Mouse (Mus musculus) liver, embryonic 14 days (tissue): ENCODE results near the gene Vmn1r191. TPM values are rescaled to one million over a fixed set of nuclear protein-coding genes. Genes with fewer than 3 reads are reported as not detected.

Experiments used
- polyA plus RNA-seq: library from polyadenylated mRNA; depleted of rRNA; stranded (reverse); fragments of >200 nt; gene quantifications from 2 replicates; pipeline ENCODE4 v1.2.3, GENCODE M21; 2012; rRNA removed

The Vmn1r191 gene
- not detected in 2 replicates for polyA plus RNA-seq

GRCm38 (mm10) chr13:22183869-22184268 is at the start of gene Vmn1r191:
Gene Vmn1r191 (minus strand): TSS chr13:22183969.

GRCm38 (mm10) chr13:22223060-22223459 is 39.3 kb upstream of the Vmn1r191 start, which contains the start of gene Vmn1r193:
Gene Vmn1r193 (minus strand): TSS chr13:22223160.

DNA sequence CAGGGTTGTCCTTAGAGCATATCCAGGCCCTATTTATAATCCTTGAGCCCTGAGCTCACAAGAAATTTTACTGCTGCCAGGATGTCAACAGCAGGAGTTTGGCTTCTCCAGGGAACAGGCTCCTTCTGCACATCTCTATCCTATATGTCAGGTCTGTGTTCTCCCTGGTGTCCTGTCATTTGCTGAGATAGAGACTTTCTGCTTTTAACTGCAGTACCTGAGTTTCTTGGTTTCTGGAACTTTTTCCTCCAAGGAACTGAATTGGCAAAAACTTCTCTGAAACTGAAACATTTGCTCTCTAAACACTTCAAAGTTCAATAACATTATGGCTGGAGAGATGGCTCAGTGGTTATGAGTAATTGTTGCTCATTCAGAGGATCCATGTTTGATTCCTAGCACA is 7.3 kb upstream of the Vmn1r191 start, which contains the start of gene Vmn1r192:
Vmn1r192 (minus strand) TSS at position 101 of the 400 bp plus-strand sequence.

Other genes starting within 250 kb of the Vmn1r191 start
- gene Zfp184, start 238.9 kb downstream of the Vmn1r191 start, polyA plus RNA-seq = 0.38 and 0.40 TPM in 2 replicates
- not detected in 2 replicates for gene Pom121l2, start 202.8 kb downstream of the Vmn1r191 start, polyA plus RNA-seq
- 0.35 and 0.44 TPM in 2 replicates for gene Prss16, start 174.2 kb downstream of the Vmn1r191 start, polyA plus RNA-seq
- 4.6 and 8.3 TPM in 2 replicates for gene Hist1h2ah, start 148.4 kb downstream of the Vmn1r191 start, polyA plus RNA-seq
- 16.6 and 17.0 TPM in 2 replicates for gene Hist1h2bk, start 148.1 kb downstream of the Vmn1r191 start, polyA plus RNA-seq
- gene Hist1h4i, start 142.6 kb downstream of the Vmn1r191 start, polyA plus RNA-seq = 88.8 and 92.7 TPM in 2 replicates
- gene Hist1h2ag, start 141.0 kb downstream of the Vmn1r191 start, polyA plus RNA-seq = 30.4 and 32.0 TPM in 2 replicates
- gene Hist1h2bj, start 140.8 kb downstream of the Vmn1r191 start, polyA plus RNA-seq = 23.7 and 28.8 TPM in 2 replicates
- not detected in 2 replicates for gene Vmn1r188, start 99.5 kb downstream of the Vmn1r191 start, polyA plus RNA-seq
- not detected in 2 replicates for gene Vmn1r189, start 78.1 kb downstream of the Vmn1r191 start, polyA plus RNA-seq
- gene Vmn1r192, start 7.2 kb upstream of the Vmn1r191 start, polyA plus RNA-seq = not detected in 2 replicates
- gene Vmn1r193, start 39.2 kb upstream of the Vmn1r191 start, polyA plus RNA-seq = not detected in 2 replicates
- gene Vmn1r194, start 60.2 kb upstream of the Vmn1r191 start, polyA plus RNA-seq = not detected in 2 replicates
- gene Vmn1r195, start 86.6 kb upstream of the Vmn1r191 start, polyA plus RNA-seq = not detected in 2 replicates
- not detected in 2 replicates for gene Vmn1r196, start 106.0 kb upstream of the Vmn1r191 start, polyA plus RNA-seq
- not detected in 2 replicates for gene Vmn1r197, start 140.6 kb upstream of the Vmn1r191 start, polyA plus RNA-seq
- not detected in 2 replicates for gene Vmn1r198, start 166.4 kb upstream of the Vmn1r191 start, polyA plus RNA-seq
- gene Vmn1r199, start 195.8 kb upstream of the Vmn1r191 start, polyA plus RNA-seq = not detected in 2 replicates
- gene Vmn1r200, start 206.4 kb upstream of the Vmn1r191 start, polyA plus RNA-seq = not detected in 2 replicates